Mouse (Mus musculus): ENCODE data around the gene Nlrc4. TPM values are rescaled to one million over a fixed set of nuclear protein-coding genes. Genes with fewer than 3 reads are reported as not detected.

The Nlrc4 gene
- total RNA-seq, 2 experiments from 2014 or later: 0.22 to 0.36 TPM

Other genes with a start within 250 kb of the Nlrc4 start
- gene Memo1, start 163.6 kb downstream of the Nlrc4 start, total RNA-seq (2021): 10 to 100 TPM; 57.4 to 63.2 TPM
- gene Dpy30, start 135.2 kb downstream of the Nlrc4 start, total RNA-seq (2021): 10 to 100 TPM; 36.5 to 48.4 TPM
- 10 to 100 TPM; 29.9 to 32.4 TPM for gene Spast, start 120.2 kb downstream of the Nlrc4 start, total RNA-seq (2021)
- gene Slc30a6, start 63.5 kb downstream of the Nlrc4 start, total RNA-seq (2021): 1 to 10 TPM; 6.6 to 7.7 TPM
- 10 to 100 TPM; 71.6 to 77.8 TPM for gene Yipf4, start 30.4 kb upstream of the Nlrc4 start, total RNA-seq (2021)
- gene Birc6, start 69.2 kb upstream of the Nlrc4 start, total RNA-seq (2021): 10 to 100 TPM; 62.2 to 72.5 TPM

Measured in heart, adult 18-20 months (tissue).